Mouse (Mus musculus) MEL (cell line): ENCODE results near the gene Slitrk5.

ENCODE experiments used
- CTCF ChIP-seq, 3 experiments: IDR thresholded peaks in 2 of 3; conservative IDR thresholded peaks in 1 of 3; 2 replicates each; pipeline ENCODE4 v1.5.1; 2011 to 2012; ENCODE audit warnings: low read length in 3 of 3, low read depth in 2 of 3, mild to moderate bottlenecking in 2 of 3, improper control_type of control experiment in 1 of 3, inconsistent platforms in 1 of 3, mixed read lengths in 1 of 3, moderate library complexity in 1 of 3; ENCODE audit not compliant: control insufficient read depth in 1 of 3, insufficient read depth in 1 of 3, poor library complexity in 1 of 3, severe bottlenecking in 1 of 3
- ELF1 ChIP-seq: IDR thresholded peaks from 2 replicates; pipeline ENCODE4 v1.6.1; 2014; ENCODE audit warnings: low read depth, mild to moderate bottlenecking, inconsistent platforms, low read length, improper control_type of control experiment, moderate library complexity
- EP300 ChIP-seq, 2 experiments: IDR thresholded peaks; 2 replicates each; pipeline ENCODE4 v1.6.1; 2011; ENCODE audit warnings: improper control_type of control experiment in 2 of 2, low read length in 2 of 2, low read depth in 1 of 2, mild to moderate bottlenecking in 1 of 2
- GATA1 ChIP-seq: IDR thresholded peaks from 2 replicates; pipeline ENCODE4 v1.6.1; 2011; ENCODE audit warnings: low read depth, low read length, improper control_type of control experiment
- HCFC1 ChIP-seq: IDR thresholded peaks from 2 replicates; pipeline ENCODE4 v1.6.1; 2012; ENCODE audit warnings: low read depth, mild to moderate bottlenecking, inconsistent platforms, low read length, improper control_type of control experiment, moderate library complexity
- MAFK ChIP-seq: IDR thresholded peaks from 2 replicates; pipeline ENCODE4 v1.6.1; 2011; ENCODE audit warnings: low read depth, mild to moderate bottlenecking, low read length, improper control_type of control experiment, borderline replicate concordance
- MAZ ChIP-seq: IDR thresholded peaks from 2 replicates; pipeline ENCODE4 v1.6.1; 2012; ENCODE audit warnings: low read depth, mild to moderate bottlenecking, inconsistent platforms, low read length, improper control_type of control experiment
- NELFE ChIP-seq: IDR thresholded peaks from 2 replicates; pipeline ENCODE4 v1.6.1; 2011; ENCODE audit warnings: low read depth, low read length, improper control_type of control experiment
- POLR2A ChIP-seq, 2 experiments: IDR thresholded peaks; 2 replicates each; pipeline ENCODE4 v1.6.1; 2011 to 2012; ENCODE audit warnings: low read length in 2 of 2, mild to moderate bottlenecking in 2 of 2, control low read depth in 1 of 2, improper control_type of control experiment in 1 of 2, low read depth in 1 of 2, moderate library complexity in 1 of 2; ENCODE audit not compliant: control insufficient read depth in 1 of 2, insufficient read depth in 1 of 2, poor library complexity in 1 of 2
- POLR2AphosphoS2 ChIP-seq: IDR thresholded peaks from 2 replicates; pipeline ENCODE4 v1.6.1; 2011; ENCODE audit warnings: low read length, improper control_type of control experiment
- TBP ChIP-seq: IDR thresholded peaks from 2 replicates; pipeline ENCODE4 v1.8.0; 2011; ENCODE audit warnings: low read depth, low read length, improper control_type of control experiment
- ZC3H11A ChIP-seq: IDR thresholded peaks from 2 replicates; pipeline ENCODE4 v1.6.1; 2012; ENCODE audit warnings: low read depth, mild to moderate bottlenecking, inconsistent platforms, low read length, improper control_type of control experiment
- ZKSCAN1 ChIP-seq: IDR thresholded peaks from 2 replicates; pipeline ENCODE4 v1.6.1; 2012; ENCODE audit warnings: low read depth, mild to moderate bottlenecking, inconsistent platforms, low read length, improper control_type of control experiment, moderate library complexity

DNA sequence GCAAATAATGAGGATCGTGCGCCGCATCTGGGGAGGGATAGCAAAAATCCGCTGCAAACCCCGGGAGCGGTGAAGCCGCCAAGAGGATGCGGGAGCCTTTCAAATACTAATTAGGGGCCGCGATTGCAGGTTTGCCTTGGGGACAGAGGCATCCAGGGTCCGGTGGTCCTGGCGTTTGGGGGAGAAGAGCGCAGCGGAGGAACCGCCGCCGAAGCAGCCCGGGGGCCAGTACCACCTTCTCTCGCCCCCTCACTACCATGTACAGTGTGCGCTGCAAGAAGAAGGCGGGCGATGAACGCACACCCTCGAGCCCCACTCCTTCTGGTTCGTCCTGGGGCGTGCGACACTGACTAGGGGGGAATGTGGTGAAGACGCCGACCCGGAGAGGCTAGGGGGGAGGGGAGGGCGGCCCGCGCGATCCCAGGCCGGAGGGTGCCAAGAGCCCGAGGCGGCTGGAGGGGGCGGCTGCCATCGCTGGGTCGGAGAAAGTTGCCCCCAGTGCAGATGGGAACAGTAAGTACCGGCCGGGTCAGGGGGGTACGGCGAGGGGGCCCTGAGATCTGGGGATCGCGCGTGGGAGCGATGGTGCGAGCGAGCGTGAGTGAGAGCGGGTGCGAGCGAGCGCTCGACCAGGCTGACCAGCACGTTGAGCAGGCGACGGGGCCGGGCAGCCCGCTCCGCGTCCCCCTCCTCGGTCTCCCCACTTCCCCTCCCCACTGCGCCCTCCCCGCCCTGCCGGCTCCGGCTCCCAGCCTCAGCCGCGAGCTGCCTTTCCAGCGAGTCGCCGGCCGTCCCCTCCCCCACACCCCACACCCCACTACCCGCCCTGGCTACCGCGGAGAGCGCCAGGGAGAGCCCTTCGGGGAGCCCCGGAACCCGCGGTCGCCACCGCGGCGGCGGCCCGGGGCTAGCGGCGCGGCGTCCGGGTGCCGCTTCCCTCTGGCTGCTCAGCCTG lies 591 bp downstream of the Slitrk5 start:
- no peak for TF ChIP-seq NELFE
- TF ChIP-seq MAFK: no peak
- TF ChIP-seq HCFC1: no peak
- no peak for TF ChIP-seq EP300 (IDR thresholded peaks at IDR 0.05; ENCODE audit: low read depth in 1 of 2, low read length in 2 of 2)
- no peak for TF ChIP-seq ELF1
- TF ChIP-seq ZKSCAN1: no peak
- TF ChIP-seq CTCF (IDR thresholded peaks at IDR 0.05 in 2 of 3, conservative IDR thresholded peaks at IDR 0.05 in 1 of 3; ENCODE audit: control insufficient read depth in 1 of 3, insufficient read depth in 1 of 3, low read depth in 2 of 3, low read length in 3 of 3, poor library complexity in 1 of 3, severe bottlenecking in 1 of 3): no peak
- TF ChIP-seq GATA1: no peak
- TF ChIP-seq POLR2AphosphoS2: no peak
- no peak for TF ChIP-seq POLR2A (IDR thresholded peaks at IDR 0.05; ENCODE audit: control insufficient read depth in 1 of 2, insufficient read depth in 1 of 2, low read depth in 1 of 2, low read length in 2 of 2, poor library complexity in 1 of 2)
- TF ChIP-seq MAZ: no peak
- no peak for TF ChIP-seq TBP
- TF ChIP-seq ZC3H11A: no peak
